Mouse (Mus musculus) heart, embryonic 16.5 days (tissue): ENCODE measurements around the gene Clvs2. TPM values are rescaled to one million over a fixed set of nuclear protein-coding genes. Genes with fewer than 3 reads are reported as not detected.

Source experiments
- ATAC-seq: fragments of 200-750 bp; cut with Nextera tagmentation; replicated peaks from 2 replicates; pipeline ENCODE4 v1.8.0; 2017; ENCODE audit warnings: moderate number of reproducible peaks; ENCODE audit not compliant: insufficient read depth, low FRiP score; ENCODE audit errors: extremely low read depth
- H3K27ac ChIP-seq: fragments of 300-500 bp; sonication (generic); 2 replicates; pipeline ENCODE4 v1.5.1; 2014; ENCODE audit warnings: mild to moderate bottlenecking, low read length, control low read depth, moderate library complexity
- H3K27me3 ChIP-seq: fragments of 300-500 bp; sonication (generic); 2 replicates; pipeline ENCODE4 v1.6.1; 2014; ENCODE audit warnings: low read length, mixed read lengths; ENCODE audit not compliant: control insufficient read depth, insufficient read depth
- H3K36me3 ChIP-seq: fragments of 300-500 bp; sonication (generic); 2 replicates; pipeline ENCODE4 v1.6.1; 2014; ENCODE audit not compliant: control insufficient read depth, insufficient read depth
- H3K4me1 ChIP-seq: fragments of 300-500 bp; sonication (generic); 2 replicates; pipeline ENCODE4 v1.6.1; 2014; ENCODE audit warnings: low read length, mixed read lengths; ENCODE audit not compliant: control insufficient read depth, insufficient read depth
- H3K4me2 ChIP-seq: fragments of 300-500 bp; sonication (generic); 2 replicates; pipeline ENCODE4 v1.6.1; 2014; ENCODE audit warnings: low read depth, mild to moderate bottlenecking, control low read depth, low read length
- H3K4me3 ChIP-seq: fragments of 300-500 bp; sonication (generic); 2 replicates; pipeline ENCODE4 v1.5.1; 2014; ENCODE audit warnings: mild to moderate bottlenecking, control low read depth, low read length
- H3K9ac ChIP-seq: fragments of 300-500 bp; sonication (generic); 2 replicates; pipeline ENCODE4 v1.6.1; 2014; ENCODE audit warnings: low read length, control low read depth
- H3K9me3 ChIP-seq: fragments of 300-500 bp; sonication (generic); replicated peaks from 2 replicates; pipeline ENCODE4 v1.6.1; 2016; ENCODE audit warnings: low read length; ENCODE audit not compliant: control insufficient read depth
- WGBS: fragments of 180-500 bp; shearing (Covaris S2); extraction: QIAGEN DNeasy Blood & Tissue Kit; methylation state at CpG from one replicate; pipeline ENCODE4 v1.1.7; 2014; 5-methylcytosine and 5-hydroxymethylcytosine counted together
- polyA plus RNA-seq: library from polyadenylated mRNA; unstranded; fragments of >200 nt; fragmentation: Nextera tagmentation; extraction: Ambion mirVana; gene quantifications from 2 replicates; pipeline ENCODE4 v1.2.1, GENCODE M21; 2015

Gene Clvs2
- polyA plus RNA-seq, 1 experiment from 2014 or later: not detected

- no peak overlapping the region for H3K27ac ChIP-seq
- no peak for ATAC-seq
- H3K4me3 ChIP-seq: no peak overlapping the region
- H3K36me3 ChIP-seq: no peaks in the 10 kb centered on the region
- no peak overlapping the region for H3K9ac ChIP-seq
- H3K4me1 ChIP-seq: no peaks in the 10 kb centered on the region; the same call in 1 of the 2 replicates
- H3K9me3 ChIP-seq: no peaks in the 10 kb centered on the region
- WGBS: 46% methylated on average over 3 of the region's 3 CpGs
- no peaks in the 10 kb centered on the region for H3K27me3 ChIP-seq
- no peak overlapping the region for H3K4me2 ChIP-seq
Measured at GRCm38 (mm10) chr10:33558081-33558480, 66.5 kb downstream of the Clvs2 start.

GRCm38 (mm10) chr10:33540331-33540730 lies 84.2 kb downstream of the Clvs2 start:
- 77% methylated on average over 4 of the region's 4 CpGs for WGBS
- Histone ChIP-seq H3K4me2 (no peak overlapping the region), H3K27me3 (no peaks in the 10 kb centered on the region), H3K9ac (no peak overlapping the region), H3K4me1 (no peaks in the 10 kb centered on the region), H3K4me3 (no peak overlapping the region), H3K27ac (no peak overlapping the region), H3K36me3 (no peaks in the 10 kb centered on the region), H3K9me3 (no peaks in the 10 kb centered on the region)
- no peak for ATAC-seq

Other genes with a start within 250 kb of the Clvs2 start
- gene Sult3a2, start 161.9 kb upstream of the Clvs2 start, polyA plus RNA-seq: not detected in 2 replicates
- not detected in 2 replicates for gene Sult3a1, start 233.0 kb upstream of the Clvs2 start, polyA plus RNA-seq